28 mouse cellular contexts compared by ENCODE assay signal in the genomic region with DNA sequence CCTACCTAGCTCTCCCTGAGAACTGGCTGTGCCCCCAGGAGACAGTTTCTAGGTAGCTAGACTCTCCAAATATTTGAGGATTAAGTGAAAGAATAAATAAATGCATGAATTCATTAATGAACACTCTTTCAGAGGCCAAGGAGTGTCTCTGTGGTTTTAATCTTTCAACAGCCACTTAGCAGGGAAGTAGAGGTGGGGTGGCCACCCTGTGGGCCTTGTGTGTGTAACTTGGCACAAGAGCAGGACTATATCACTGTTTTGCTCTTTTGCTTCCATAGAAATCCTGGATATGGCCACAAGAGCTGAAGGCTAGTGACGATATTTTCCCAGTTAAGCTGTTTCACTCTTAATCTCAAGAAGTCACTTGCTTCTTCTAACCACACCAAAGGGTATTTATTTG.
A peak's percentile ranks its signal among the peaks of the same experiment; 100 is the strongest.
DNase-seq lines count a peak whose midpoint lies in the region; ATAC-seq and TF ChIP-seq lines count a peak whose summit lies in the region.
"Had no signal": no experiment of that assay in that cellular context is flagged by ENCODE, and none has a peak within 500 bp of the region (broad histone marks: within the 10 kb centered on the region; RNA-seq: fewer than 3 reads in every experiment).

No protein-coding gene starts in this region.

- H3K27ac ChIP-seq in lung, embryonic 16.5 days (ENCODE audit: low read length) = peak overlapping the region; percentile 53
- H3K27ac ChIP-seq in stomach, postnatal 0 days (replicated peaks) = no peak overlapping the region
- no peak overlapping the region for H3K27ac ChIP-seq in kidney, adult 2 months (ENCODE audit: insufficient read depth, low read depth, low read length)
- H3K27ac ChIP-seq: embryonic facial prominence, embryonic 12.5 days; forebrain, embryonic 12.5 days; forebrain, embryonic 15.5 days; heart, embryonic 15.5 days; hindbrain, embryonic 12.5 days; hindbrain, embryonic 15.5 days had no signal

- H3K4me3 ChIP-seq in lung, adult 2 months (replicated peaks; ENCODE audit: extremely low read depth, low read depth, low read length) = no peak overlapping the region
- no peak overlapping the region for H3K4me3 ChIP-seq in lung, embryonic 16.5 days (ENCODE audit: low read length)
- no peak overlapping the region for H3K4me3 ChIP-seq in stomach, postnatal 0 days (ENCODE audit: low read depth, low read length)
- no peak overlapping the region for H3K4me3 ChIP-seq in kidney, adult 2 months (ENCODE audit: insufficient read depth, low read depth, low read length)
- H3K4me3 ChIP-seq: embryonic facial prominence, embryonic 12.5 days; erythroblast, embryonic 14.5 days; forebrain, embryonic 12.5 days; forebrain, embryonic 15.5 days; heart, embryonic 12.5 days; heart, embryonic 15.5 days; hindbrain, embryonic 12.5 days; hindbrain, embryonic 15.5 days had no signal

- ATAC-seq in lung, embryonic 16.5 days (ENCODE audit: low read depth) = peak; percentile 93
- ATAC-seq in stomach, postnatal 0 days (ENCODE audit: low FRiP score, low TSS enrichment) = peak; percentile 81
- ATAC-seq: forebrain, embryonic 15.5 days; Patski had no signal

- no peak overlapping the region for H3K4me2 ChIP-seq in lung, embryonic 16.5 days (ENCODE audit: low read depth, low read length)
- H3K4me2 ChIP-seq in stomach, postnatal 0 days (replicated peaks; ENCODE audit: low read depth) = no peak overlapping the region
- H3K4me2 ChIP-seq: embryonic facial prominence, embryonic 12.5 days; forebrain, embryonic 12.5 days; forebrain, embryonic 15.5 days; heart, embryonic 12.5 days; heart, embryonic 15.5 days; hindbrain, embryonic 12.5 days; hindbrain, embryonic 15.5 days had no signal

- intact Hi-C loops in heart, postnatal 25 days (cut with DNase I) = no loop called here

- TF ChIP-seq EP300 in stomach, postnatal 0 days (optimal IDR thresholded peaks at IDR 0.05) = no peak

- no peaks in the 10 kb centered on the region for H3K27me3 ChIP-seq in lung, embryonic 16.5 days (ENCODE audit: control insufficient read depth, insufficient read depth, low read depth, low read length)
- H3K27me3 ChIP-seq in stomach, postnatal 0 days (ENCODE audit: control insufficient read depth, insufficient read depth, low read length) = no peaks in the 10 kb centered on the region
- H3K27me3 ChIP-seq in kidney, adult 2 months (replicated peaks; ENCODE audit: control insufficient read depth, insufficient read depth, low read length) = no peaks in the 10 kb centered on the region
- H3K27me3 ChIP-seq: CH12.LX; embryonic facial prominence, embryonic 12.5 days; forebrain, embryonic 12.5 days; forebrain, embryonic 15.5 days; heart, embryonic 12.5 days; heart, embryonic 15.5 days; hindbrain, embryonic 12.5 days; hindbrain, embryonic 15.5 days; Patski had no signal

- H3K36me3 ChIP-seq in lung, embryonic 16.5 days (ENCODE audit: control insufficient read depth, insufficient read depth, low read length) = no peaks in the 10 kb centered on the region
- H3K36me3 ChIP-seq in stomach, postnatal 0 days (ENCODE audit: control insufficient read depth, insufficient read depth, low read length) = no peaks in the 10 kb centered on the region
- no peaks in the 10 kb centered on the region for H3K36me3 ChIP-seq in kidney, adult 2 months (ENCODE audit: control insufficient read depth, insufficient read depth, low read length)
- H3K36me3 ChIP-seq: embryonic facial prominence, embryonic 12.5 days; forebrain, embryonic 12.5 days; forebrain, embryonic 15.5 days; G1E; heart, embryonic 12.5 days; heart, embryonic 15.5 days; hindbrain, embryonic 12.5 days; hindbrain, embryonic 15.5 days had no signal

- no peaks in the 10 kb centered on the region for H3K4me1 ChIP-seq in lung, adult 2 months (ENCODE audit: control insufficient read depth, insufficient read depth, low read length)
- peaks cover 2% of the 10 kb centered on the region; the same call in 1 of the 2 replicates for H3K4me1 ChIP-seq in lung, embryonic 16.5 days (replicated peaks; ENCODE audit: control insufficient read depth, insufficient read depth, low read length)
- no peaks in the 10 kb centered on the region for H3K4me1 ChIP-seq in stomach, postnatal 0 days (replicated peaks; ENCODE audit: control insufficient read depth, insufficient read depth)
- H3K4me1 ChIP-seq in kidney, adult 2 months (ENCODE audit: control insufficient read depth, insufficient read depth, low read length) = no peaks in the 10 kb centered on the region
- H3K4me1 ChIP-seq: embryonic facial prominence, embryonic 12.5 days; forebrain, embryonic 12.5 days; forebrain, embryonic 15.5 days; heart, embryonic 12.5 days; hindbrain, embryonic 12.5 days; hindbrain, embryonic 15.5 days had no signal

- DNase-seq in lung, adult 18-20 months = peak; percentile 45 to 70
- DNase-seq in lung, adult 2 months = no peak
- peak; percentile 62 for DNase-seq in lung, postnatal 25 days (ENCODE audit: low spot score)
- peak; percentile 46 for DNase-seq in stomach, postnatal 0 days (ENCODE audit: low spot score)
- no peak for DNase-seq in kidney, adult 2 months
- DNase-seq in heart, postnatal 25 days (ENCODE audit: low spot score) = no peak
- DNase-seq: adrenal gland, postnatal 10 days; adrenal gland, postnatal 36 days; B cell, adult 2 months; cerebellum, adult 18-20 months; cerebellum, adult 9-10 months; cerebellum, postnatal 14 days; gastrocnemius, postnatal 25 days; heart, adult 18-20 months; heart, postnatal 10 days; heart, postnatal 4 days had no signal

- TF ChIP-seq CTCF in lung, adult 2 months (IDR thresholded peaks at IDR 0.05; ENCODE audit: insufficient read depth, low read length) = no peak
- TF ChIP-seq CTCF in stomach, postnatal 0 days (IDR thresholded peaks at IDR 0.05; ENCODE audit: low read depth) = no peak
- no peak for TF ChIP-seq CTCF in kidney, adult 2 months (conservative IDR thresholded peaks at IDR 0.05; ENCODE audit: insufficient read depth, insufficient read length, low read depth, low read length)

- no peak for TF ChIP-seq POLR2A in lung, adult 2 months (IDR thresholded peaks at IDR 0.05; ENCODE audit: borderline replicate concordance, extremely low read depth, low read depth, low read length)
- TF ChIP-seq POLR2A in kidney, adult 2 months (IDR thresholded peaks at IDR 0.05; ENCODE audit: low read depth, low read length) = no peak

- H3K9ac ChIP-seq in lung, embryonic 16.5 days (ENCODE audit: low read length) = no peak overlapping the region
- no peak overlapping the region for H3K9ac ChIP-seq in stomach, postnatal 0 days (ENCODE audit: low read length)
- H3K9ac ChIP-seq: embryonic facial prominence, embryonic 12.5 days; forebrain, embryonic 12.5 days; forebrain, embryonic 15.5 days; heart, embryonic 12.5 days; heart, embryonic 15.5 days; hindbrain, embryonic 12.5 days; hindbrain, embryonic 15.5 days had no signal

- H3K9me3 ChIP-seq in lung, embryonic 16.5 days (ENCODE audit: control insufficient read depth, low read length) = no peaks in the 10 kb centered on the region
- no peaks in the 10 kb centered on the region for H3K9me3 ChIP-seq in stomach, postnatal 0 days (ENCODE audit: control insufficient read depth, low read length)
- H3K9me3 ChIP-seq: embryonic facial prominence, embryonic 12.5 days; forebrain, embryonic 12.5 days; forebrain, embryonic 15.5 days; G1E; heart, embryonic 12.5 days; heart, embryonic 15.5 days; hindbrain, embryonic 12.5 days; hindbrain, embryonic 15.5 days had no signal

- 69% methylated on average over 1 of the region's 1 CpGs for WGBS in lung, adult 2 months
- 63% methylated on average over 1 of the region's 1 CpGs for WGBS in lung, embryonic 16.5 days
- whole genome bisulfite sequencing in stomach, postnatal 0 days = 59% methylated on average over 1 of the region's 1 CpGs
- WGBS in kidney, adult 2 months = 98% methylated on average over 1 of the region's 1 CpGs

Comparison
In these comparisons a context has a peak if more than half of its experiments do, and no peak if none do; other contexts are left out.
1. DNase-seq: peak in lung, adult 18-20 months (2 of 2), lung, postnatal 25 days (single experiment) and stomach, postnatal 0 days (single experiment); none in lung, adult 2 months (single experiment), kidney, adult 2 months (single experiment) and heart, postnatal 25 days (single experiment).